Mouse (Mus musculus) adrenal gland, postnatal 36 days (tissue): ENCODE results near the gene Tbc1d16. TPM values are rescaled to one million over a fixed set of nuclear protein-coding genes. Genes with fewer than 3 reads are reported as not detected.
"Not testable (repeated sequence)": the region's sequence is repeated elsewhere in the genome, so short reads cannot be mapped to it uniquely, and the experiment has no call there.

Experiments
- DNase-seq, 2 experiments: peaks; one replicate each; pipeline ENCODE4 v3.0.0; 2021; ENCODE audit warnings: mixed read lengths in 1 of 2
- microRNA-seq: library from miRNA; unstranded; fragments of <30 nt; microRNA quantifications from one replicate; pipeline ENCODE4 v1.2.0, GENCODE M21; 2021
- total RNA-seq, 2 experiments: library from RNA; stranded (reverse); gene quantifications; 2 replicates each; pipeline ENCODE4 v1.2.3; 2021

Tbc1d16 gene
- total RNA-seq, 2 experiments from 2014 or later = 14.3 to 15.9 TPM

GRCm38 (mm10) chr11:119116992-119117391 is 111.3 kb downstream of the Tbc1d16 start:
- DNase-seq = peak; percentile 75 to 77

GRCm38 (mm10) chr11:119112721-119113120 is 115.6 kb downstream of the Tbc1d16 start:
- no peak for DNase-seq

GRCm38 (mm10) chr11:119111345-119111744 is 117.0 kb downstream of the Tbc1d16 start:
- peak in 1 of 2 experiments; percentile 39 for DNase-seq

- no peak for DNase-seq
These were observed 118.8 kb downstream of the Tbc1d16 start for GRCm38 (mm10) chr11:119109415-119110071.

GRCm38 (mm10) chr11:119108573-119109263 is 119.6 kb downstream of the Tbc1d16 start:
- no peak for DNase-seq

GRCm38 (mm10) chr11:119106289-119106688 is 122.0 kb downstream of the Tbc1d16 start:
- DNase-seq = peak in 1 of 2 experiments; percentile 55

- peak; percentile 53 to 61 for DNase-seq
These were observed 122.6 kb downstream of the Tbc1d16 start for GRCm38 (mm10) chr11:119105748-119106147.

- DNase-seq = no peak
These were observed 123.2 kb downstream of the Tbc1d16 start for GRCm38 (mm10) chr11:119105071-119105609.

- DNase-seq = no peak
These were observed 124.3 kb downstream of the Tbc1d16 start for GRCm38 (mm10) chr11:119103991-119104390.

- not testable (repeated sequence) for DNase-seq
These were observed 127.9 kb downstream of the Tbc1d16 start for GRCm38 (mm10) chr11:119100355-119100754.

- no peak for DNase-seq
These were observed 130.1 kb downstream of the Tbc1d16 start for GRCm38 (mm10) chr11:119098202-119098601.

- DNase-seq = no peak
These were observed 132.9 kb downstream of the Tbc1d16 start for GRCm38 (mm10) chr11:119095441-119095840.

GRCm38 (mm10) chr11:119093322-119093721 is 135.0 kb downstream of the Tbc1d16 start:
- DNase-seq = no peak

Small RNAs within 50 kb of the gene (microRNA-seq; reads per million reads assigned to microRNA genes)
- 1.00 reads per million for gene Mir6934

Other genes starting within 250 kb of the Tbc1d16 start
- not detected for gene Enpp7, start 240.3 kb downstream of the Tbc1d16 start, total RNA-seq
- gene Cbx2, start 205.5 kb downstream of the Tbc1d16 start, total RNA-seq = 1 to 10 TPM; 7.6 to 7.7 TPM
- 10 to 100 TPM; 21.4 to 21.5 TPM for gene Cbx8, start 187.5 kb downstream of the Tbc1d16 start, total RNA-seq
- gene Cbx4, start 142.3 kb downstream of the Tbc1d16 start, total RNA-seq = 100 to 1,000 TPM; 200 to 332 TPM
- gene Ccdc40, start 73 bp upstream of the Tbc1d16 start, total RNA-seq = under 1 TPM; 0.40 to 0.66 TPM
- gene Gaa, start 39.4 kb upstream of the Tbc1d16 start, total RNA-seq = 100 to 1,000 TPM in 1 of 2 experiments, 10 to 100 TPM in 1; 95.1 to 103 TPM
- 100 to 1,000 TPM; 136 to 138 TPM for gene Eif4a3, start 71.6 kb upstream of the Tbc1d16 start, total RNA-seq
- gene Card14, start 79.3 kb upstream of the Tbc1d16 start, total RNA-seq = under 1 TPM; 0.17 to 0.33 TPM
- gene Sgsh, start 127.0 kb upstream of the Tbc1d16 start, total RNA-seq = 10 to 100 TPM; 14.7 to 24.9 TPM
- 1 to 10 TPM; 6.5 to 8.4 TPM for gene Slc26a11, start 127.1 kb upstream of the Tbc1d16 start, total RNA-seq
- gene Rnf213, start 164.6 kb upstream of the Tbc1d16 start, total RNA-seq = 10 to 100 TPM; 37.3 to 40.3 TPM